Mouse (Mus musculus) WW6 (cell line): Measurements from ENCODE around the gene Gm9780.
"Not testable (repeated sequence)": the region's sequence is repeated elsewhere in the genome, so short reads cannot be mapped to it uniquely, and the experiment has no call there.

Source experiments
- DNase-seq: peaks from one replicate; pipeline ENCODE4 v3.0.0-alpha.2; 2013; ENCODE audit warnings: low read depth, low spot score

The Gm9780 gene

GRCm38 (mm10) chr14:26042611-26043010, at the start of gene Gm9780:
Gene Gm9780, minus strand, starts transcription at chr14:26042711.
- DNase-seq: not testable (repeated sequence)

- DNase-seq: not testable (repeated sequence)
These were observed 39.5 kb upstream of the Gm9780 start, which contains the start of gene Cphx3 for GRCm38 (mm10) chr14:26081997-26082396. Gene Cphx3, plus strand, starts transcription at chr14:26082297.

- not testable (repeated sequence) for DNase-seq
These were observed 38.7 kb upstream of the Gm9780 start, which contains the start of gene Cphx2 for GRCm38 (mm10) chr14:26081216-26081615. Gene Cphx2, plus strand, starts transcription at chr14:26081516.

GRCm38 (mm10) chr14:26076620-26077390, 34.3 kb upstream of the Gm9780 start:
- DNase-seq: not testable (repeated sequence)

GRCm38 (mm10) chr14:26067325-26067633, 24.8 kb upstream of the Gm9780 start, which contains the start of gene Tmem254c:
Gene Tmem254c, minus strand, starts transcription at chr14:26067355.
- not testable (repeated sequence) for DNase-seq

- not testable (repeated sequence) for DNase-seq
These were observed 24.2 kb upstream of the Gm9780 start for GRCm38 (mm10) chr14:26066574-26067324.

GRCm38 (mm10) chr14:26059362-26059761, 16.9 kb upstream of the Gm9780 start:
- not testable (repeated sequence) for DNase-seq

GRCm38 (mm10) chr14:26058184-26058583, 15.7 kb upstream of the Gm9780 start:
- DNase-seq: not testable (repeated sequence)

GRCm38 (mm10) chr14:26048767-26049166, 6.3 kb upstream of the Gm9780 start:
- not testable (repeated sequence) for DNase-seq

GRCm38 (mm10) chr14:26047026-26047425, 4.5 kb upstream of the Gm9780 start:
- DNase-seq: not testable (repeated sequence)

GRCm38 (mm10) chr14:26045007-26045406, 2.5 kb upstream of the Gm9780 start:
- not testable (repeated sequence) for DNase-seq

GRCm38 (mm10) chr14:26035439-26035838, 7.1 kb downstream of the Gm9780 start:
- DNase-seq: not testable (repeated sequence)

- DNase-seq: not testable (repeated sequence)
These were observed 8.1 kb downstream of the Gm9780 start for GRCm38 (mm10) chr14:26034364-26034763.

GRCm38 (mm10) chr14:26025653-26026052, 16.9 kb downstream of the Gm9780 start:
- DNase-seq: not testable (repeated sequence)

GRCm38 (mm10) chr14:26022831-26023230, 19.7 kb downstream of the Gm9780 start:
- not testable (repeated sequence) for DNase-seq

GRCm38 (mm10) chr14:26021555-26021954, 21.0 kb downstream of the Gm9780 start:
- not testable (repeated sequence) for DNase-seq

- not testable (repeated sequence) for DNase-seq
These were observed 26.1 kb downstream of the Gm9780 start for GRCm38 (mm10) chr14:26016414-26016813.

GRCm38 (mm10) chr14:26007462-26007861, 35.0 kb downstream of the Gm9780 start:
- DNase-seq: not testable (repeated sequence)

GRCm38 (mm10) chr14:25981880-25982279, 60.6 kb downstream of the Gm9780 start:
- not testable (repeated sequence) for DNase-seq

- DNase-seq: not testable (repeated sequence)
These were observed 63.1 kb downstream of the Gm9780 start for GRCm38 (mm10) chr14:25979242-25979941.

- not testable (repeated sequence) for DNase-seq
These were observed 63.9 kb downstream of the Gm9780 start, which contains the start of gene Duxbl1 for GRCm38 (mm10) chr14:25978371-25979241. Gene Duxbl1, plus strand, starts transcription at chr14:25978577.
